Mouse (Mus musculus): ENCODE results near the gene Dusp22.

GRCm38 (mm10) chr13:30747068-30747467, 87.3 kb downstream of the Dusp22 start:
- no peak for TF ChIP-seq TAL1 (IDR thresholded peaks at IDR 0.05; ENCODE audit: low read length)
- TF ChIP-seq GATA1 (IDR thresholded peaks at IDR 0.05; ENCODE audit: low read length) = no peak
